Mouse (Mus musculus): ENCODE results near the gene Spag8.

Spag8 gene

GRCm38 (mm10) chr4:43653161-43654015 is at the start of gene Spag8:
Gene Spag8 (minus strand): TSS chr4:43653594.
- no peak for DNase-seq (ENCODE audit: low spot score)

- DNase-seq (ENCODE audit: low spot score) = no peak
These were observed 47.3 kb upstream of the Spag8 start, which contains the start of gene Olfr70 for GRCm38 (mm10) chr4:43700707-43701106. Gene Olfr70 (minus strand): TSS chr4:43700807.

- no peak for DNase-seq (ENCODE audit: low spot score)
These were observed 43.2 kb upstream of the Spag8 start for GRCm38 (mm10) chr4:43696561-43696960.

GRCm38 (mm10) chr4:43695249-43695671 is 41.9 kb upstream of the Spag8 start:
- DNase-seq (ENCODE audit: low spot score) = no peak

- no peak for DNase-seq (ENCODE audit: low spot score)
These were observed 41.2 kb upstream of the Spag8 start for GRCm38 (mm10) chr4:43694439-43695248.

GRCm38 (mm10) chr4:43693806-43694241 is 40.4 kb upstream of the Spag8 start:
- no peak for DNase-seq (ENCODE audit: low spot score)

- no peak for DNase-seq (ENCODE audit: low spot score)
These were observed 37.6 kb upstream of the Spag8 start for GRCm38 (mm10) chr4:43691026-43691425.

GRCm38 (mm10) chr4:43690021-43690420 is 36.6 kb upstream of the Spag8 start:
- no peak for DNase-seq (ENCODE audit: low spot score)

GRCm38 (mm10) chr4:43679416-43680043 is 26.1 kb upstream of the Spag8 start:
- no peak for DNase-seq (ENCODE audit: low spot score)

GRCm38 (mm10) chr4:43678541-43678940 is 25.1 kb upstream of the Spag8 start:
- no peak for DNase-seq (ENCODE audit: low spot score)

GRCm38 (mm10) chr4:43675608-43676007 is 22.2 kb upstream of the Spag8 start:
- DNase-seq (ENCODE audit: low spot score) = no peak

- DNase-seq (ENCODE audit: low spot score) = no peak
These were observed 21.6 kb upstream of the Spag8 start for GRCm38 (mm10) chr4:43674974-43675373.

- no peak for DNase-seq (ENCODE audit: low spot score)
These were observed 20.3 kb upstream of the Spag8 start for GRCm38 (mm10) chr4:43673703-43674102.

- peak; percentile 75 for DNase-seq (ENCODE audit: low spot score)
These were observed 18.7 kb upstream of the Spag8 start for GRCm38 (mm10) chr4:43672070-43672469.

- DNase-seq (ENCODE audit: low spot score) = peak; percentile 74
These were observed 16.0 kb upstream of the Spag8 start for GRCm38 (mm10) chr4:43669428-43669794.

GRCm38 (mm10) chr4:43668782-43669427 is 15.5 kb upstream of the Spag8 start, which contains the start of the genes Tmem8b and Fam221b:
Gene Tmem8b (plus strand): TSS chr4:43668971.
Gene Fam221b (minus strand): TSS chr4:43669145.
- DNase-seq (ENCODE audit: low spot score) = peak; percentile 80

- DNase-seq (ENCODE audit: low spot score) = no peak
These were observed 13.0 kb upstream of the Spag8 start for GRCm38 (mm10) chr4:43666412-43666811.

GRCm38 (mm10) chr4:43657146-43657545 is 3.8 kb upstream of the Spag8 start:
- no peak for DNase-seq (ENCODE audit: low spot score)

- DNase-seq (ENCODE audit: low spot score) = peak; percentile 75
These were observed 3.1 kb upstream of the Spag8 start, which contains the start of gene Hint2 for GRCm38 (mm10) chr4:43656339-43657109. Gene Hint2 (minus strand): TSS chr4:43656466.

- DNase-seq (ENCODE audit: low spot score) = no peak
These were observed 2.4 kb upstream of the Spag8 start for GRCm38 (mm10) chr4:43655656-43656338.

Measured in ovary, postnatal 10 days (tissue).